Mouse (Mus musculus): Measurements from ENCODE around the gene Ssbp3.

The Ssbp3 gene

GRCm38 (mm10) chr4:107013817-107014260 is 103.3 kb downstream of the Ssbp3 start:
- DNase-seq = no peak

GRCm38 (mm10) chr4:107015971-107016511 is 105.5 kb downstream of the Ssbp3 start:
- no peak for DNase-seq

- DNase-seq = no peak
These were observed 106.8 kb downstream of the Ssbp3 start for GRCm38 (mm10) chr4:107017257-107017656.

GRCm38 (mm10) chr4:107018521-107018920 is 108.0 kb downstream of the Ssbp3 start:
- DNase-seq = no peak

GRCm38 (mm10) chr4:107019027-107019426 is 108.5 kb downstream of the Ssbp3 start:
- peak; percentile 54 for DNase-seq

- DNase-seq = no peak
These were observed 109.9 kb downstream of the Ssbp3 start for GRCm38 (mm10) chr4:107020287-107021000.

- no peak for DNase-seq
These were observed 111.0 kb downstream of the Ssbp3 start for GRCm38 (mm10) chr4:107021464-107021863.

GRCm38 (mm10) chr4:107024899-107025298 is 114.4 kb downstream of the Ssbp3 start:
- no peak for DNase-seq

GRCm38 (mm10) chr4:107025369-107025768 is 114.9 kb downstream of the Ssbp3 start:
- no peak for DNase-seq

GRCm38 (mm10) chr4:107026451-107026850 is 116.0 kb downstream of the Ssbp3 start:
- DNase-seq = no peak

GRCm38 (mm10) chr4:107035689-107036088 is 125.2 kb downstream of the Ssbp3 start:
- DNase-seq = no peak

- no peak for DNase-seq
These were observed 126.5 kb downstream of the Ssbp3 start for GRCm38 (mm10) chr4:107036985-107037384.

- no peak for DNase-seq
These were observed 127.8 kb downstream of the Ssbp3 start for GRCm38 (mm10) chr4:107038303-107038702.

GRCm38 (mm10) chr4:107039270-107039669 is 128.8 kb downstream of the Ssbp3 start:
- no peak for DNase-seq

- no peak for DNase-seq
These were observed 131.8 kb downstream of the Ssbp3 start for GRCm38 (mm10) chr4:107042304-107042703.

GRCm38 (mm10) chr4:107045188-107045587 is 134.7 kb downstream of the Ssbp3 start:
- no peak for DNase-seq

- DNase-seq = no peak
These were observed 137.3 kb downstream of the Ssbp3 start for GRCm38 (mm10) chr4:107047806-107048205.

GRCm38 (mm10) chr4:107048568-107049162 is 138.2 kb downstream of the Ssbp3 start:
- peak; percentile 44 for DNase-seq

- DNase-seq = no peak
These were observed 141.4 kb downstream of the Ssbp3 start for GRCm38 (mm10) chr4:107051889-107052288.

- DNase-seq = no peak
These were observed 142.6 kb downstream of the Ssbp3 start for GRCm38 (mm10) chr4:107052962-107053553.

GRCm38 (mm10) chr4:107056088-107056487 is 145.6 kb downstream of the Ssbp3 start:
- DNase-seq = no peak

GRCm38 (mm10) chr4:107058346-107058745 is 147.8 kb downstream of the Ssbp3 start:
- no peak for DNase-seq

GRCm38 (mm10) chr4:107058781-107059180 is 148.3 kb downstream of the Ssbp3 start:
- no peak for DNase-seq

- no peak for DNase-seq
These were observed 151.1 kb downstream of the Ssbp3 start for GRCm38 (mm10) chr4:107061560-107061959.

Data from right cerebral cortex, postnatal 14 days (tissue).